ENCODE assay signal across 29 mouse cellular contexts in the genomic region with DNA sequence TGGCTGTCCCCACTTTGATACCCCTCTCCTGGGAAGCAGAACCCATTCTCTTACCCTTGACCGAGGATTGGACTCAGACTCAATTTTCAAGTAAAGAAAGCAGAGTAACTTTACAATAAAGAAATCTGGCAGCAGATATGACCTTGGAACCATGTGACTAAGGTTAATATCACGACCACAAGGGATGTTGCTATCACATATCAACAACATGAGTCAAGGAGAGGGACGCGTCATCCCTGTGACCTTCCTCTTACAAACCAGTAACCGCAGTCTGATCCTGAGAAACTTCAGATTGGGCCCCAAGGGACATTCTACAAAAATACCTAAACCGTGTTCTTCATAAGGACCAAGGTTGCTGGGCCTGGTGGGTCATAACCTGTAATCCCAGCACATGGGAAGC. TPM values are rescaled to one million over a fixed set of nuclear protein-coding genes. Genes with fewer than 3 reads are reported as not detected.
DNase-seq lines count a peak whose midpoint lies in the region; ATAC-seq and TF ChIP-seq lines count a peak whose summit lies in the region.
"Had no signal": no experiment of that assay in that cellular context is flagged by ENCODE, and none has a peak within 500 bp of the region (broad histone marks: within the 10 kb centered on the region; RNA-seq: fewer than 3 reads in every experiment).

No protein-coding gene starts in this region.

- peaks cover 48 to 57% of the 10 kb centered on the region in 2 experiments for H3K4me1 ChIP-seq in MEL (ENCODE audit: control insufficient read depth in 1 of 2, insufficient read depth in 2 of 2, low read length in 2 of 2)
- H3K4me1 ChIP-seq in midbrain, embryonic 11.5 days (ENCODE audit: control insufficient read depth, insufficient read depth, low read length): no peaks in the 10 kb centered on the region
- H3K4me1 ChIP-seq: embryonic facial prominence, embryonic 12.5 days; forebrain, embryonic 15.5 days; hindbrain, embryonic 10.5 days; intestine, embryonic 15.5 days had no signal

- 91% methylated on average over 6 of the region's 6 CpGs for WGBS in midbrain, embryonic 11.5 days

- no peak overlapping the region for H3K4me3 ChIP-seq in MEL (ENCODE audit: control insufficient read depth in 1 of 2, insufficient read depth in 1 of 2, low read depth in 2 of 2, low read length in 2 of 2)
- no peak overlapping the region for H3K4me3 ChIP-seq in myocyte
- H3K4me3 ChIP-seq in midbrain, embryonic 11.5 days (ENCODE audit: low read depth, low read length): no peak overlapping the region
- H3K4me3 ChIP-seq: embryonic facial prominence, embryonic 12.5 days; forebrain, embryonic 15.5 days; heart, adult 2 months; heart, embryonic 12.5 days; hindbrain, embryonic 10.5 days; intestine, embryonic 15.5 days had no signal

- TF ChIP-seq EP300 in MEL (IDR thresholded peaks at IDR 0.05; ENCODE audit: low read depth in 1 of 2, low read length in 2 of 2): peak; percentile 41 to 73; a peak in 3 of 4 replicates

- peaks cover 0 to 58% of the 10 kb centered on the region in 2 experiments; a peak in 2 of 4 replicates for H3K36me3 ChIP-seq in MEL (ENCODE audit: control insufficient read depth in 1 of 2, insufficient read depth in 2 of 2, low read length in 2 of 2)
- no peaks in the 10 kb centered on the region for H3K36me3 ChIP-seq in myocyte (ENCODE audit: control insufficient read depth, insufficient read depth)
- no peaks in the 10 kb centered on the region for H3K36me3 ChIP-seq in midbrain, embryonic 11.5 days (ENCODE audit: control insufficient read depth, insufficient read depth, low read length)
- H3K36me3 ChIP-seq: embryonic facial prominence, embryonic 12.5 days; forebrain, embryonic 15.5 days; heart, embryonic 12.5 days; hindbrain, embryonic 10.5 days; intestine, embryonic 15.5 days had no signal

- H3ac ChIP-seq in myocyte (ENCODE audit: control insufficient read depth, insufficient read length): no peak overlapping the region

- no peak overlapping the region for H3K4me2 ChIP-seq in myocyte (ENCODE audit: low read depth)
- no peak overlapping the region for H3K4me2 ChIP-seq in midbrain, embryonic 11.5 days
- H3K4me2 ChIP-seq: embryonic facial prominence, embryonic 12.5 days; forebrain, embryonic 15.5 days; heart, embryonic 12.5 days; hindbrain, embryonic 14.5 days; intestine, embryonic 15.5 days had no signal

- H3K79me2 ChIP-seq in MEL (ENCODE audit: control insufficient read depth, insufficient read depth, low read length, poor library complexity): no peaks in the 10 kb centered on the region; the same call in 1 of the 2 replicates
- H3K79me2 ChIP-seq in myocyte (ENCODE audit: control insufficient read depth, insufficient read depth): no peaks in the 10 kb centered on the region

- H3K27ac ChIP-seq in MEL (ENCODE audit: control insufficient read depth, low read depth, low read length): peak overlapping the region; percentile 28
- H3K27ac ChIP-seq in midbrain, embryonic 11.5 days (ENCODE audit: low read depth, low read length): no peak overlapping the region
- H3K27ac ChIP-seq: embryonic facial prominence, embryonic 12.5 days; forebrain, embryonic 15.5 days; heart, adult 2 months; hindbrain, embryonic 10.5 days; hindbrain, embryonic 14.5 days; intestine, embryonic 15.5 days had no signal

- H3K9me3 ChIP-seq in MEL (replicated peaks; ENCODE audit: insufficient read depth, low read length): no peaks in the 10 kb centered on the region
- no peaks in the 10 kb centered on the region for H3K9me3 ChIP-seq in midbrain, embryonic 11.5 days (ENCODE audit: control insufficient read depth, low read length)
- H3K9me3 ChIP-seq: embryonic facial prominence, embryonic 12.5 days; forebrain, embryonic 15.5 days; heart, embryonic 12.5 days; hindbrain, embryonic 10.5 days; intestine, embryonic 15.5 days had no signal

- no peaks in the 10 kb centered on the region for H3K27me3 ChIP-seq in MEL (ENCODE audit: control insufficient read depth in 1 of 2, insufficient read depth in 2 of 2, low read length in 2 of 2)
- H3K27me3 ChIP-seq in myocyte (ENCODE audit: control insufficient read depth, insufficient read depth, insufficient read length): peaks cover 2% of the 10 kb centered on the region
- no peaks in the 10 kb centered on the region for H3K27me3 ChIP-seq in midbrain, embryonic 11.5 days (ENCODE audit: control insufficient read depth, insufficient read depth, low read length)
- H3K27me3 ChIP-seq: embryonic facial prominence, embryonic 12.5 days; forebrain, embryonic 15.5 days; heart, embryonic 12.5 days; intestine, embryonic 15.5 days had no signal

- no peak overlapping the region for H3K9ac ChIP-seq in MEL (ENCODE audit: control insufficient read depth, low read depth, low read length, poor library complexity, severe bottlenecking)
- no peak overlapping the region for H3K9ac ChIP-seq in midbrain, embryonic 11.5 days (ENCODE audit: low read length)
- H3K9ac ChIP-seq: embryonic facial prominence, embryonic 12.5 days; forebrain, embryonic 15.5 days; heart, embryonic 12.5 days; hindbrain, embryonic 14.5 days; intestine, embryonic 15.5 days had no signal

- no peak for TF ChIP-seq POLR2A in MEL (IDR thresholded peaks at IDR 0.05; ENCODE audit: control insufficient read depth in 1 of 2, insufficient read depth in 1 of 2, low read depth in 1 of 2, low read length in 2 of 2, poor library complexity in 1 of 2)
- TF ChIP-seq POLR2A in myocyte (IDR thresholded peaks at IDR 0.05; ENCODE audit: insufficient read length, low read depth): no peak

- DNase-seq in 416B (ENCODE audit: low read depth) (peak; percentile 78), MEL (ENCODE audit: low read depth, low spot score) (peak; percentile 76)
- peak; percentile 56 for DNase-seq in adrenal gland, postnatal 10 days
- no peak for DNase-seq in midbrain, embryonic 11.5 days (ENCODE audit: low spot score, missing footprints)
- no peak for DNase-seq in heart, adult 9 months (ENCODE audit: low spot score in 2 of 2)
- DNase-seq: cerebellum, adult 11 months; cerebellum, adult 8-10 months; cerebellum, postnatal 14 days; embryo, embryonic 11 days; gastrocnemius, postnatal 10 days; heart, adult 2 months; kidney, adult 2 months had no signal

- no peak for TF ChIP-seq RAD21 in MEL (IDR thresholded peaks at IDR 0.05; ENCODE audit: low read depth, low read length)

- TF ChIP-seq CTCF in MEL (IDR thresholded peaks at IDR 0.05 in 2 of 3, conservative IDR thresholded peaks at IDR 0.05 in 1 of 3; ENCODE audit: control insufficient read depth in 1 of 3, insufficient read depth in 1 of 3, low read depth in 2 of 3, low read length in 3 of 3, poor library complexity in 1 of 3, severe bottlenecking in 1 of 3): no peak

- no peak for ATAC-seq in midbrain, embryonic 11.5 days (ENCODE audit: low FRiP score)
- no peak for ATAC-seq in megakaryocyte-erythroid progenitor cell, adult 5-6 weeks (replicated peaks; ENCODE audit: low FRiP score, low TSS enrichment, poor library complexity, severe bottlenecking)
- ATAC-seq: forebrain, embryonic 15.5 days; intestine, embryonic 15.5 days had no signal

TF ChIP-seq in MEL, 35 proteins besides CTCF, POLR2A, EP300 and RAD21 (continues in another document):
- TF ChIP-seq GATA1 (IDR thresholded peaks at IDR 0.05; ENCODE audit: low read depth, low read length) (peak; percentile 71), USF1 (IDR thresholded peaks at IDR 0.05; ENCODE audit: low read depth, low read length) (peak; percentile 77), POLR2AphosphoS2 (IDR thresholded peaks at IDR 0.05; ENCODE audit: low read length) (no peak), CHD1 (IDR thresholded peaks at IDR 0.05; ENCODE audit: low read depth, low read length) (no peak), KAT2A (conservative IDR thresholded peaks at IDR 0.05; ENCODE audit: low read depth, low read length) (no peak), NELFE (IDR thresholded peaks at IDR 0.05; ENCODE audit: low read depth, low read length) (no peak)

TF ChIP-seq in myocyte, 11 proteins besides CTCF, POLR2A, EP300 and RAD21:
- TF ChIP-seq USF1 (IDR thresholded peaks at IDR 0.05; ENCODE audit: low read depth): peak; percentile 1
- no peak for TF ChIP-seq CEBPB (IDR thresholded peaks at IDR 0.05; ENCODE audit: insufficient read depth, poor library complexity, severe bottlenecking)

RNA-seq across cellular contexts. Expression of a gene that starts 38.6 kb away (rescaled TPM):
- 18.2 and 23.3 TPM in 2 replicates for total RNA-seq in MEL (2012; rRNA removed)
- polyA plus RNA-seq in MEL (2012; ENCODE audit: insufficient read depth in 1 of 2, insufficient read length in 2 of 2, low read depth in 1 of 2, low replicate concordance in 2 of 2, missing spikeins in 1 of 2) (10 to 100 TPM in 1 of 2 experiments, not detected in 1; 58.1 TPM), myocyte (2012; fragmentation: generic; extraction: Trizol) (not detected)
- total RNA-seq in adrenal gland, postnatal 10 days (2021): 1 to 10 TPM; 3.2 to 7.4 TPM
- polyA plus RNA-seq in midbrain, embryonic 11.5 days (2014; fragmentation: Nextera tagmentation; extraction: Ambion mirVana): 8.7 and 8.8 TPM in 2 replicates
- 36.4 and 47.4 TPM in 2 replicates for total RNA-seq in megakaryocyte-erythroid progenitor cell, adult 5-6 weeks (2014; fragmentation: Nextera tagmentation)
- 7.4 and 30.9 TPM in 2 replicates for total RNA-seq in megakaryocyte-erythroid progenitor cell, adult 5-6 weeks (2017)

RNA-seq across cellular contexts. Expression of a gene that starts 39.2 kb away (rescaled TPM):
- not detected in 2 replicates for total RNA-seq in MEL (2012; rRNA removed)
- polyA plus RNA-seq in MEL (2012; ENCODE audit: insufficient read depth in 1 of 2, insufficient read length in 2 of 2, low read depth in 1 of 2, low replicate concordance in 2 of 2, missing spikeins in 1 of 2): not detected
- total RNA-seq in adrenal gland, postnatal 10 days (2021): not detected
- not detected for polyA plus RNA-seq in myocyte (2012; fragmentation: generic; extraction: Trizol)
- not detected in 2 replicates for polyA plus RNA-seq in midbrain, embryonic 11.5 days (2014; fragmentation: Nextera tagmentation; extraction: Ambion mirVana)
- not detected in 2 replicates for total RNA-seq in megakaryocyte-erythroid progenitor cell, adult 5-6 weeks (2014; fragmentation: Nextera tagmentation)
- total RNA-seq in megakaryocyte-erythroid progenitor cell, adult 5-6 weeks (2017): not detected in 2 replicates
- total RNA-seq: adrenal gland, adult 18-20 months; common myeloid progenitor, adult 5-6 weeks; ES-E14; gastrocnemius, postnatal 10 days; gastrocnemius, postnatal 4 days; heart, adult 2 months; heart, postnatal 25 days had no signal
- polyA plus RNA-seq: brain, embryonic 14.5 days; embryonic facial prominence, embryonic 12.5 days; forebrain, embryonic 11.5 days; forebrain, embryonic 15.5 days; frontal cortex, adult 2 months; heart, adult 2 months; heart, embryonic 12.5 days; heart, embryonic 16.5 days; hindbrain, embryonic 10.5 days; hindbrain, embryonic 14.5 days; intestine, embryonic 15.5 days; kidney, adult 2 months had no signal

RNA-seq across cellular contexts. Expression of a gene that starts 57.7 kb away (rescaled TPM):
- total RNA-seq in MEL (2012; rRNA removed): 76.7 and 81.2 TPM in 2 replicates
- 10 to 100 TPM in 1 of 2 experiments, not detected in 1; 82.2 TPM for polyA plus RNA-seq in MEL (2012; ENCODE audit: insufficient read depth in 1 of 2, insufficient read length in 2 of 2, low read depth in 1 of 2, low replicate concordance in 2 of 2, missing spikeins in 1 of 2)
- total RNA-seq in adrenal gland, postnatal 10 days (2021): 10 to 100 TPM; 24.4 to 29.9 TPM
- 38.8 TPM for polyA plus RNA-seq in myocyte (2012; fragmentation: generic; extraction: Trizol)
- polyA plus RNA-seq in midbrain, embryonic 11.5 days (2014; fragmentation: Nextera tagmentation; extraction: Ambion mirVana): 132 and 134 TPM in 2 replicates
- total RNA-seq in megakaryocyte-erythroid progenitor cell, adult 5-6 weeks (2014; fragmentation: Nextera tagmentation): 60.6 and 73.1 TPM in 2 replicates
- total RNA-seq in megakaryocyte-erythroid progenitor cell, adult 5-6 weeks (2017): 77.1 and 90.0 TPM in 2 replicates

Comparison
In these comparisons a context has a peak if more than half of its experiments do, and no peak if none do; other contexts are left out.
1. DNase-seq: peak in 416B (single experiment), MEL (single experiment) and adrenal gland, postnatal 10 days (single experiment); none in midbrain, embryonic 11.5 days (single experiment) and heart, adult 9 months (0 of 2).